Mouse (Mus musculus) forebrain, embryonic 12.5 days (tissue): ENCODE results near the gene Igf1r. TPM values are rescaled to one million over a fixed set of nuclear protein-coding genes. Genes with fewer than 3 reads are reported as not detected.
"Not testable (repeated sequence)": the region's sequence is repeated elsewhere in the genome, so short reads cannot be mapped to it uniquely, and the experiment has no call there.

Experiments
- ATAC-seq: fragments of 200-750 bp; cut with Nextera tagmentation; 2 replicates; pipeline ENCODE4 v1.8.0; 2017; ENCODE audit warnings: moderate TSS enrichment; ENCODE audit not compliant: low FRiP score
- H3K27ac ChIP-seq: fragments of 300-500 bp; sonication (generic); 2 replicates; pipeline ENCODE4 v1.5.1; 2016; ENCODE audit warnings: mild to moderate bottlenecking
- H3K27me3 ChIP-seq: fragments of 300-500 bp; sonication (generic); 2 replicates; pipeline ENCODE4 v1.6.1; 2016; ENCODE audit warnings: mild to moderate bottlenecking
- H3K36me3 ChIP-seq: fragments of 300-500 bp; sonication (generic); replicated peaks from 2 replicates; pipeline ENCODE4 v1.6.1; 2016; ENCODE audit warnings: mild to moderate bottlenecking
- H3K4me1 ChIP-seq: fragments of 300-500 bp; sonication (generic); 2 replicates; pipeline ENCODE4 v1.6.1; 2016
- H3K4me2 ChIP-seq: fragments of 300-500 bp; sonication (generic); 2 replicates; pipeline ENCODE4 v1.6.1; 2016; ENCODE audit warnings: mild to moderate bottlenecking, moderate library complexity
- H3K4me3 ChIP-seq: fragments of 300-500 bp; sonication (generic); replicated peaks from 2 replicates; pipeline ENCODE4 v1.5.1; 2016; ENCODE audit warnings: mild to moderate bottlenecking
- H3K9ac ChIP-seq: fragments of 300-500 bp; sonication (generic); 2 replicates; pipeline ENCODE4 v1.6.1; 2016; ENCODE audit warnings: mild to moderate bottlenecking
- H3K9me3 ChIP-seq: fragments of 300-500 bp; sonication (generic); 2 replicates; pipeline ENCODE4 v1.6.1; 2016
- WGBS: fragments of 180-500 bp; shearing (Covaris S2); methylation state at CpG from one replicate; pipeline ENCODE4 v1.1.7; 2016; 5-methylcytosine and 5-hydroxymethylcytosine counted together
- polyA plus RNA-seq: library from polyadenylated mRNA; unstranded; fragments of >200 nt; fragmentation: Nextera tagmentation; extraction: Ambion mirVana; gene quantifications from 2 replicates; pipeline ENCODE4 v1.2.1, GENCODE M21; 2016

Gene Igf1r
- polyA plus RNA-seq, 1 experiment from 2014 or later: 36.1 TPM

DNA sequence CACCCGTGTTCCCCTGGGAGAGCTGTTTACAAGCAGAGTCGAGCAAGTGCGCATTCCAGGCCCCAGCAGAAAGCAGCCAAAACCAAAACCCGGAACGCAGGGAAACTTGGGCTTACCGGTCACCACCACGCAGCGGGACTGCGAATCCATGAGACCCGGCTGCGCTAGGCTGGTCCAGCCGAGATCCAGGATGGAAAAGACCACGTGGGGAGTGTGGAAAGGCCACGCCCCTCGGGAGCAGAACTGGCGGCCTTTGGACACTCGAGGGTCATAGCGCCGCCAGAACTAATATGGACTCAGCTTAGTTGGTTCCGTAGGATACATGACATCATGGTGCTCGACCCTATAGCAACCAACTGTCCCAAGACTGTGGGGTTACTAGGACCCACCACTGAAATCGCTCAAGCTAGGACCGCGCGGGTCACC, 311.4 kb downstream of the Igf1r start, which contains the start of gene Pgpep1l:
Pgpep1l (minus strand) TSS at position 206 of the 426 bp plus-strand sequence.
- 6% methylated on average over 25 of the region's 25 CpGs for WGBS
- no peak within 1 kb of the TSS for H3K27ac ChIP-seq
- no peaks in the 10 kb centered on the region for H3K36me3 ChIP-seq

GRCm38 (mm10) chr7:68264531-68264930, 311.9 kb downstream of the Igf1r start:
- Histone ChIP-seq H3K4me3 (peak overlapping the region; percentile 30; the same call in 1 of the 2 replicates), H3K4me2 (peak overlapping the region; percentile 50), H3K9me3 (no peaks in the 10 kb centered on the region), H3K27me3 (peaks cover 18% of the 10 kb centered on the region), H3K4me1 (peaks cover 23% of the 10 kb centered on the region), H3K9ac (no peak overlapping the region), H3K36me3 (no peaks in the 10 kb centered on the region), H3K27ac (no peak overlapping the region)
- no peak for ATAC-seq
- WGBS: 19% methylated on average over 14 of the region's 14 CpGs

More for the DNA sequence above, 311.4 kb downstream of the Igf1r start, which contains the start of gene Pgpep1l:
- H3K9ac ChIP-seq: no peak within 1 kb of the TSS
- 0 out of 2 replicates have a peak, but pooled peaks have one; percentile 46 for ATAC-seq
- no peaks in the 10 kb centered on the region for H3K9me3 ChIP-seq
- peak within 1 kb of the TSS; percentile 30 for H3K4me3 ChIP-seq
- peaks cover 23% of the 10 kb centered on the region for H3K4me1 ChIP-seq
- H3K27me3 ChIP-seq: peaks cover 18% of the 10 kb centered on the region
- peak within 1 kb of the TSS; percentile 50 for H3K4me2 ChIP-seq

- Histone ChIP-seq H3K27me3 (peaks cover 18% of the 10 kb centered on the region), H3K4me3 (no peak overlapping the region), H3K9ac (no peak overlapping the region), H3K36me3 (no peaks in the 10 kb centered on the region), H3K9me3 (no peaks in the 10 kb centered on the region), H3K4me2 (no peak overlapping the region), H3K4me1 (peaks cover 23% of the 10 kb centered on the region), H3K27ac (no peak overlapping the region)
- no peak for ATAC-seq
- 13% methylated on average over 7 of the region's 7 CpGs for WGBS
Measured at GRCm38 (mm10) chr7:68265391-68265790, 312.8 kb downstream of the Igf1r start.

GRCm38 (mm10) chr7:68266691-68267090, 314.1 kb downstream of the Igf1r start:
- Histone ChIP-seq H3K9me3 (no peaks in the 10 kb centered on the region), H3K27me3 (peaks cover 18% of the 10 kb centered on the region), H3K4me2 (no peak overlapping the region), H3K4me1 (peaks cover 23% of the 10 kb centered on the region), H3K4me3 (no peak overlapping the region), H3K27ac (no peak overlapping the region), H3K36me3 (no peaks in the 10 kb centered on the region), H3K9ac (no peak overlapping the region)
- WGBS: 43% methylated on average over 6 of the region's 6 CpGs
- no peak for ATAC-seq

DNA sequence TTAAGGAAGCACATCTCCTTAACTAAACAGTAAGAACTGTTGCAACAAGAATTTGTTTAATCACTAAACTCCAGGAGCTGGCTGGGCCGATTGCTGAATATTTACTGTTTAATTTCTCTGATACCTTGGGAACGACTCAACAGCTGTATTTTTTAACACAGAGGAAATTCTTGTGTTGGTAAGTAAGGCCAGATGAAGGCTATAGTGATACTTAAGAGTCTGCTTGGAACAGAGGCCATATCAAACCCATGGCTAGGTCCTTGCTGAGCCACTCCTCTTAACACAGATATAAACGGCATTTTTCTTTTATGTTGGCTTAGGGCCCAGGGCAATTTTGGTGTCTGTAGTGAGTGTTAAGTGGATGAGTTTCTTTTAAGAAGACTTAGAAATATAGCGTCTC, 317.9 kb downstream of the Igf1r start:
- no peak for ATAC-seq
- Histone ChIP-seq H3K4me1 (peaks cover 10% of the 10 kb centered on the region; the same call in 1 of the 2 replicates), H3K4me2 (no peak overlapping the region), H3K27me3 (peaks cover 17% of the 10 kb centered on the region), H3K4me3 (no peak overlapping the region), H3K9ac (no peak overlapping the region), H3K27ac (no peak overlapping the region), H3K9me3 (no peaks in the 10 kb centered on the region), H3K36me3 (no peaks in the 10 kb centered on the region)
- whole genome bisulfite sequencing: 77% methylated on average over 4 of the region's 4 CpGs

DNA sequence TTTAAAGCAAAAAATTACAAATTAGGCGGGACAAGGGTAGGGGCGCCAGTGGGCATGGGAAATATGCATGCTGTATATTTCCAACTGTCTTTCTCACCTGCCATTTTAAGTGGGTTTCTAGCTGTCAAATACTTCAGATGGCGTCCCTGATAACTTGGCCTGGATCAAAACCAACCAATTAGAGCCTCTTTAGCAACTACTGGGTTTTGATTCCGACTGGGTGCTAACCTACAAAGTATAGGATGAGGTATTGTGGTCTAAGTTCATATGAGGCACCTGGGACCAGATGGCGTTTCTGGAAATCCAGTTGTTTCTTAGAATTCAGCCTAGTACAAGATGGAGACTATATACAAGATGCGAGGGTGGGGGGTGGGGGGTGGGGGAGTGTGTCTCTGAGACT, 319.2 kb downstream of the Igf1r start:
- no peaks in the 10 kb centered on the region for H3K9me3 ChIP-seq
- H3K27ac ChIP-seq: no peak overlapping the region
- H3K4me2 ChIP-seq: no peak overlapping the region
- ATAC-seq: no peak
- H3K36me3 ChIP-seq: no peaks in the 10 kb centered on the region
- H3K9ac ChIP-seq: no peak overlapping the region
- no peak overlapping the region for H3K4me3 ChIP-seq
- H3K4me1 ChIP-seq: peaks cover 14% of the 10 kb centered on the region
- peaks cover 23% of the 10 kb centered on the region for H3K27me3 ChIP-seq
- WGBS: 88% methylated on average over 6 of the region's 6 CpGs

DNA sequence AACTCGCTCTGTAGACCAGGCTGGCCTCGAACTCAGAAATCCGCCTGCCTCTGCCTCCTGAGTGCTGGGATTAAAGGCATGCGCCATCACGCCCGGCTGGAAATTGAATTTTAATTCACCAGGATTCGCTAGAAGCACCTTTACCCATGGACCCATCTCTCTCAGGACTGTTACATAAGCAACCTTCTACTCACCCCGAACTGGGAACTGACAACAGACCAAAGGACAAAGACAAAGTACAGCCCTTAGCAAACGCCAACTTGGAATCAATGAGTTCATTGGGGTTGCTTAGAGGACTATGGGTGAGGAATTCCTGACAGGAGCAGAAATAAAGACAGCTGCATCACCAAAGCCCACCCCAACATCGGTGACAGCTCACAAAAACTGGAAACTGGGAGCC, 320.0 kb downstream of the Igf1r start:
- Histone ChIP-seq H3K27ac (no peak overlapping the region), H3K9me3 (no peaks in the 10 kb centered on the region), H3K4me3 (no peak overlapping the region), H3K9ac (no peak overlapping the region), H3K4me1 (peaks cover 9% of the 10 kb centered on the region), H3K36me3 (no peaks in the 10 kb centered on the region), H3K27me3 (peaks cover 30% of the 10 kb centered on the region), H3K4me2 (no peak overlapping the region)
- ATAC-seq: no peak
- WGBS: 84% methylated on average over 10 of the region's 10 CpGs

DNA sequence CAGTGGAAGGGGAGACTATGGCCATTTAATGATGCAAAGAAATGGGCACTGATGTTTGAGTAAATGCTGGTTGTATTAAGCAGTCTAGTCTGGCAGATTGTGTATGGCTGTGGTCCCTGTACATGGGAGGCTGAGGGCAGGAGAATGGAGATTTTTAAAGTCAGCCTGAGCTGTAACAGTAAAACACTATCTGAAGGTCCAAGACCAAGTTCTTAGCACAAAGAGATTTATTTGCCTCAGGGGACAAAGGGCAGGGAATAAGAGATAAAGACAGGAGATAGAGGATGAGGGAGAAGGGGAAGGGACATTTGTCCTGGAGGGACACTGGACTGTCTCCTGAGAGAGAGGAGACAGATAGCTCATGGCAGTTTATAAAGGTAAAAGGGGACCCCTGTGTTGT, 320.9 kb downstream of the Igf1r start, which contains the start of gene Fam169b:
Fam169b (plus strand) TSS at position 325 of the 400 bp plus-strand sequence.
- H3K27me3 ChIP-seq: peaks cover 31% of the 10 kb centered on the region
- no peaks in the 10 kb centered on the region for H3K9me3 ChIP-seq
- no peaks in the 10 kb centered on the region for H3K36me3 ChIP-seq
- ATAC-seq: no peak
- no peak within 1 kb of the TSS for H3K9ac ChIP-seq
- no peak within 1 kb of the TSS for H3K27ac ChIP-seq
- no peak within 1 kb of the TSS for H3K4me2 ChIP-seq
- H3K4me3 ChIP-seq: no peak within 1 kb of the TSS
- H3K4me1 ChIP-seq: peaks cover 9% of the 10 kb centered on the region

GRCm38 (mm10) chr7:68274218-68274617, 321.6 kb downstream of the Igf1r start:
- no peak overlapping the region for H3K4me3 ChIP-seq
- peaks cover 38% of the 10 kb centered on the region for H3K27me3 ChIP-seq
- no peaks in the 10 kb centered on the region for H3K36me3 ChIP-seq
- H3K4me1 ChIP-seq: peaks cover 9% of the 10 kb centered on the region
- ATAC-seq: no peak
- H3K9me3 ChIP-seq: no peaks in the 10 kb centered on the region
- H3K27ac ChIP-seq: no peak overlapping the region
- H3K4me2 ChIP-seq: no peak overlapping the region
- 62% methylated on average over 2 of the region's 2 CpGs for WGBS
- no peak overlapping the region for H3K9ac ChIP-seq

- WGBS: 75% methylated on average over 9 of the region's 9 CpGs
- H3K4me3 ChIP-seq: no peak overlapping the region
- no peak for ATAC-seq
Measured at GRCm38 (mm10) chr7:68274951-68275350, 322.3 kb downstream of the Igf1r start.

DNA sequence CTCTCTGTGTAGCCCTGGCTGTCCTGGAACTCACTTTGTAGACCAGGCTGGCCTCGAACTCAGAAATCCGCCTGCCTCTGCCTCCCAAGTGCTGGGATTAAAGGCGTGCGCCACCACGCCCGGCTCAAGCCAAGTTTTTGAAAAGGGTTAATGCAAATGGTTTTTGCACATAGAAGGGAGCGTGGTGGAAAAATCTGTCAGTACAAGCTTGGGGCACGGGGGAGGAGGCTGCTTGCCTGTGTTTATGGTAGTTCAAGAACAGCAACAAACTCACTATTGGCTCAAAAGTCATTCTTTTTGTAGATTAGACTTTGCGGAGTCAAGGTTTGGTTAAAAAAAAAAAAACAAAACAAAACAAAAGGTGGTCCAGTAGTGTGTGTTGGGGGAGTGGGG, 322.8 kb downstream of the Igf1r start:
- not testable (repeated sequence) for H3K36me3 ChIP-seq, H3K4me1 ChIP-seq, H3K27ac ChIP-seq, H3K9me3 ChIP-seq, ATAC-seq, H3K4me3 ChIP-seq, H3K9ac ChIP-seq
- WGBS: 49% methylated on average over 9 of the region's 9 CpGs
- H3K4me2 ChIP-seq: peak overlapping the region; percentile 61
- peaks cover 40% of the 10 kb centered on the region for H3K27me3 ChIP-seq

More at GRCm38 (mm10) chr7:68274951-68275350, 322.3 kb downstream of the Igf1r start:
- H3K4me1 ChIP-seq: peaks cover 9% of the 10 kb centered on the region
- no peaks in the 10 kb centered on the region for H3K9me3 ChIP-seq
- H3K27ac ChIP-seq: no peak overlapping the region
- no peak overlapping the region for H3K4me2 ChIP-seq
- H3K27me3 ChIP-seq: peaks cover 40% of the 10 kb centered on the region
- no peak overlapping the region for H3K9ac ChIP-seq
- no peaks in the 10 kb centered on the region for H3K36me3 ChIP-seq

GRCm38 (mm10) chr7:68275838-68276731, 323.5 kb downstream of the Igf1r start:
- ATAC-seq: 0 out of 2 replicates have a peak, but pooled peaks have one; percentile 23
- no peak overlapping the region for H3K27ac ChIP-seq
- WGBS: 2% methylated on average over 36 of the region's 36 CpGs
- no peaks in the 10 kb centered on the region for H3K9me3 ChIP-seq
- H3K36me3 ChIP-seq: no peaks in the 10 kb centered on the region
- H3K27me3 ChIP-seq: peaks cover 43% of the 10 kb centered on the region
- H3K9ac ChIP-seq: peak overlapping the region; percentile 36; the same call in 1 of the 2 replicates
- H3K4me3 ChIP-seq: peak overlapping the region; percentile 33
- peaks cover 9% of the 10 kb centered on the region for H3K4me1 ChIP-seq
- peak overlapping the region; percentile 61 for H3K4me2 ChIP-seq
